Comparison of ENCODE assay signal across 16 mouse cellular contexts in genomic region chr15:101068671-101069070, GRCm38 (mm10). TPM values are rescaled to one million over a fixed set of nuclear protein-coding genes. Genes with fewer than 3 reads are reported as not detected.
A peak's percentile ranks its signal among the peaks of the same experiment; 100 is the strongest.
DNase-seq lines count a peak whose midpoint lies in the region; ATAC-seq and TF ChIP-seq lines count a peak whose summit lies in the region.
"Had no signal": no experiment of that assay in that cellular context is flagged by ENCODE, and none has a peak within 500 bp of the region (broad histone marks: within the 10 kb centered on the region; RNA-seq: fewer than 3 reads in every experiment).

No protein-coding gene starts in this region.

- TF ChIP-seq EP300 in stomach, postnatal 0 days (optimal IDR thresholded peaks at IDR 0.05) = no peak

- H3K4me2 ChIP-seq in hindbrain, embryonic 11.5 days (replicated peaks; ENCODE audit: low read depth, low read length) = no peak overlapping the region
- no peak overlapping the region for H3K4me2 ChIP-seq in hindbrain, postnatal 0 days (ENCODE audit: low read depth, low read length)
- H3K4me2 ChIP-seq in neural tube, embryonic 12.5 days (replicated peaks) = no peak overlapping the region
- no peak overlapping the region for H3K4me2 ChIP-seq in neural tube, embryonic 15.5 days
- no peak overlapping the region for H3K4me2 ChIP-seq in kidney, embryonic 16.5 days (replicated peaks; ENCODE audit: low read depth, low read length)
- no peak overlapping the region for H3K4me2 ChIP-seq in stomach, postnatal 0 days (replicated peaks; ENCODE audit: low read depth)

- H3K4me3 ChIP-seq in hindbrain, embryonic 11.5 days (ENCODE audit: low read depth, low read length) = no peak overlapping the region
- no peak overlapping the region for H3K4me3 ChIP-seq in hindbrain, postnatal 0 days (ENCODE audit: low read length)
- H3K4me3 ChIP-seq in neural tube, embryonic 12.5 days = no peak overlapping the region
- H3K4me3 ChIP-seq in neural tube, embryonic 15.5 days (replicated peaks) = no peak overlapping the region
- H3K4me3 ChIP-seq in kidney, embryonic 16.5 days (ENCODE audit: low read length) = no peak overlapping the region
- H3K4me3 ChIP-seq in stomach, postnatal 0 days (ENCODE audit: low read depth, low read length) = no peak overlapping the region
- H3K4me3 ChIP-seq in gastrocnemius, adult 2 months = no peak overlapping the region

- 50% methylated on average over 4 of the region's 4 CpGs for WGBS in hindbrain, embryonic 11.5 days
- WGBS in hindbrain, postnatal 0 days = 60% methylated on average over 4 of the region's 4 CpGs
- WGBS in neural tube, embryonic 12.5 days = 51% methylated on average over 4 of the region's 4 CpGs
- WGBS in neural tube, embryonic 15.5 days = 52% methylated on average over 4 of the region's 4 CpGs
- WGBS in kidney, embryonic 16.5 days = 62% methylated on average over 4 of the region's 4 CpGs
- 64% methylated on average over 4 of the region's 4 CpGs for WGBS in stomach, postnatal 0 days

- H3K27me3 ChIP-seq in hindbrain, embryonic 11.5 days (ENCODE audit: control insufficient read depth, insufficient read depth, low read length) = no peaks in the 10 kb centered on the region
- H3K27me3 ChIP-seq in hindbrain, postnatal 0 days (ENCODE audit: insufficient read depth, low read length) = no peaks in the 10 kb centered on the region
- H3K27me3 ChIP-seq in neural tube, embryonic 12.5 days (replicated peaks) = no peaks in the 10 kb centered on the region
- no peaks in the 10 kb centered on the region for H3K27me3 ChIP-seq in neural tube, embryonic 15.5 days (replicated peaks)
- H3K27me3 ChIP-seq in kidney, embryonic 16.5 days (ENCODE audit: insufficient read depth, low read length) = no peaks in the 10 kb centered on the region
- no peaks in the 10 kb centered on the region for H3K27me3 ChIP-seq in stomach, postnatal 0 days (ENCODE audit: control insufficient read depth, insufficient read depth, low read length)

- H3K36me3 ChIP-seq in hindbrain, embryonic 11.5 days (ENCODE audit: control insufficient read depth, insufficient read depth, low read length) = no peaks in the 10 kb centered on the region
- H3K36me3 ChIP-seq in hindbrain, postnatal 0 days (ENCODE audit: insufficient read depth, low read length) = no peaks in the 10 kb centered on the region
- H3K36me3 ChIP-seq in neural tube, embryonic 12.5 days = no peaks in the 10 kb centered on the region
- no peaks in the 10 kb centered on the region for H3K36me3 ChIP-seq in neural tube, embryonic 15.5 days
- H3K36me3 ChIP-seq in kidney, embryonic 16.5 days (ENCODE audit: insufficient read depth, low read length) = no peaks in the 10 kb centered on the region
- no peaks in the 10 kb centered on the region for H3K36me3 ChIP-seq in stomach, postnatal 0 days (ENCODE audit: control insufficient read depth, insufficient read depth, low read length)

- no peak for DNase-seq in hindbrain, embryonic 11.5 days (ENCODE audit: low spot score)
- DNase-seq in hindbrain, postnatal 0 days (ENCODE audit: low spot score) = no peak
- DNase-seq in stomach, postnatal 0 days (ENCODE audit: low spot score) = no peak
- DNase-seq in gastrocnemius, adult 2 months = no peak
- no peak for DNase-seq in adrenal gland, adult 2 months
- DNase-seq: gastrocnemius, postnatal 10 days; liver, postnatal 0 days had no signal

- peaks cover 53% of the 10 kb centered on the region for H3K4me1 ChIP-seq in hindbrain, embryonic 11.5 days (replicated peaks; ENCODE audit: control insufficient read depth, insufficient read depth, low read length)
- peaks cover 15% of the 10 kb centered on the region; the same call in 1 of the 2 replicates for H3K4me1 ChIP-seq in hindbrain, postnatal 0 days (ENCODE audit: insufficient read depth, low read length)
- H3K4me1 ChIP-seq in neural tube, embryonic 12.5 days = peaks cover 78% of the 10 kb centered on the region
- peaks cover 65% of the 10 kb centered on the region for H3K4me1 ChIP-seq in neural tube, embryonic 15.5 days
- H3K4me1 ChIP-seq in kidney, embryonic 16.5 days (ENCODE audit: insufficient read depth, low read length) = peaks cover 90% of the 10 kb centered on the region
- peaks cover 10% of the 10 kb centered on the region; the same call in 1 of the 2 replicates for H3K4me1 ChIP-seq in stomach, postnatal 0 days (replicated peaks; ENCODE audit: control insufficient read depth, insufficient read depth)

- intact Hi-C loops in gastrocnemius, adult 2 months (cut with DNase I) = no loop called here

- ATAC-seq in hindbrain, embryonic 11.5 days (ENCODE audit: low FRiP score) = no peak
- ATAC-seq in hindbrain, postnatal 0 days = no peak
- ATAC-seq in neural tube, embryonic 12.5 days (ENCODE audit: low FRiP score, low read depth) = no peak
- no peak for ATAC-seq in neural tube, embryonic 15.5 days (ENCODE audit: low FRiP score)
- no peak for ATAC-seq in kidney, embryonic 16.5 days (ENCODE audit: low FRiP score, low TSS enrichment)
- no peak for ATAC-seq in stomach, postnatal 0 days (ENCODE audit: low FRiP score, low TSS enrichment)
- ATAC-seq: CD4-positive, CD25-positive, alpha-beta regulatory T cell, adult 4 months; liver, postnatal 0 days had no signal

- H3K9me3 ChIP-seq in hindbrain, embryonic 11.5 days (ENCODE audit: control insufficient read depth, low read length) = no peaks in the 10 kb centered on the region
- H3K9me3 ChIP-seq in hindbrain, postnatal 0 days (ENCODE audit: low read length) = no peaks in the 10 kb centered on the region
- H3K9me3 ChIP-seq in neural tube, embryonic 12.5 days = no peaks in the 10 kb centered on the region
- H3K9me3 ChIP-seq in neural tube, embryonic 15.5 days (replicated peaks) = no peaks in the 10 kb centered on the region
- no peaks in the 10 kb centered on the region for H3K9me3 ChIP-seq in kidney, embryonic 16.5 days (ENCODE audit: low read length)
- H3K9me3 ChIP-seq in stomach, postnatal 0 days (ENCODE audit: control insufficient read depth, low read length) = no peaks in the 10 kb centered on the region

- no peak for TF ChIP-seq CTCF in hindbrain, postnatal 0 days (IDR thresholded peaks at IDR 0.05; ENCODE audit: low read depth)
- no peak for TF ChIP-seq CTCF in stomach, postnatal 0 days (IDR thresholded peaks at IDR 0.05; ENCODE audit: low read depth)
- no peak for TF ChIP-seq CTCF in gastrocnemius, adult 2 months (IDR thresholded peaks at IDR 0.05)

- H3K9ac ChIP-seq in hindbrain, embryonic 11.5 days (ENCODE audit: low read depth, low read length) = peak overlapping the region; percentile 17; the same call in 1 of the 2 replicates
- no peak overlapping the region for H3K9ac ChIP-seq in hindbrain, postnatal 0 days (replicated peaks; ENCODE audit: low read length)
- 0 out of 2 replicates have a peak overlapping the region, but pooled peaks have one; percentile 9 for H3K9ac ChIP-seq in neural tube, embryonic 12.5 days
- H3K9ac ChIP-seq in neural tube, embryonic 15.5 days (replicated peaks) = no peak overlapping the region
- no peak overlapping the region for H3K9ac ChIP-seq in kidney, embryonic 16.5 days (replicated peaks; ENCODE audit: low read length)
- no peak overlapping the region for H3K9ac ChIP-seq in stomach, postnatal 0 days (ENCODE audit: low read length)
- H3K9ac ChIP-seq: liver, postnatal 0 days had no signal

- H3K27ac ChIP-seq in hindbrain, embryonic 11.5 days (ENCODE audit: low read depth, low read length) = peak overlapping the region; percentile 94
- H3K27ac ChIP-seq in hindbrain, postnatal 0 days = no peak overlapping the region
- no peak overlapping the region for H3K27ac ChIP-seq in neural tube, embryonic 12.5 days
- H3K27ac ChIP-seq in neural tube, embryonic 15.5 days (replicated peaks) = no peak overlapping the region
- H3K27ac ChIP-seq in kidney, embryonic 16.5 days (ENCODE audit: low read length) = peak overlapping the region; percentile 88
- H3K27ac ChIP-seq in stomach, postnatal 0 days (replicated peaks) = peak overlapping the region; percentile 45
- no peak overlapping the region for H3K27ac ChIP-seq in gastrocnemius, adult 2 months

RNA-seq across cellular contexts. Expression of gene Fignl2, which starts 9.7 kb away (rescaled TPM):
- polyA plus RNA-seq in hindbrain, embryonic 11.5 days (2014; fragmentation: Nextera tagmentation; extraction: Ambion mirVana) = 1.2 and 2.1 TPM in 2 replicates
- total RNA-seq in hindbrain, postnatal 0 days (2014; rRNA removed) = 2.3 and 4.0 TPM in 2 replicates
- polyA plus RNA-seq in hindbrain, postnatal 0 days (2015; fragmentation: Nextera tagmentation; extraction: Ambion mirVana) = 0.10 and 0.11 TPM in 2 replicates
- polyA plus RNA-seq in neural tube, embryonic 12.5 days (2016; fragmentation: Nextera tagmentation; extraction: Ambion mirVana) = 0.55 and 0.84 TPM in 2 replicates
- 0.20 and 0.22 TPM in 2 replicates for polyA plus RNA-seq in neural tube, embryonic 15.5 days (2015; fragmentation: Nextera tagmentation; extraction: Ambion mirVana)
- polyA plus RNA-seq in kidney, embryonic 16.5 days (2015; fragmentation: Nextera tagmentation; extraction: Ambion mirVana) = 0.26 and 0.35 TPM in 2 replicates
- 0.19 and 0.22 TPM in 2 replicates for polyA plus RNA-seq in stomach, postnatal 0 days (2015; fragmentation: Nextera tagmentation; extraction: Ambion mirVana)
- total RNA-seq in gastrocnemius, adult 2 months (2021) = under 1 TPM; 0.67 to 0.77 TPM
- 1 to 10 TPM; 6.3 to 8.7 TPM for total RNA-seq in adrenal gland, adult 2 months (2021)
- polyA plus RNA-seq in adrenal gland, adult 2 months (2012; rRNA removed) = 11.8 and 16.1 TPM in 2 replicates
- total RNA-seq: common myeloid progenitor, adult 5-6 weeks; hematopoietic stem cell, adult 5-6 weeks had no signal
- polyA plus RNA-seq: CD4-positive, CD25-positive, alpha-beta regulatory T cell, adult 4 months had no signal

RNA-seq across cellular contexts. Expression of gene Gm47841, which starts 21.5 kb away (rescaled TPM):
- not detected in 2 replicates for polyA plus RNA-seq in hindbrain, embryonic 11.5 days (2014; fragmentation: Nextera tagmentation; extraction: Ambion mirVana)
- not detected in 2 replicates for total RNA-seq in hindbrain, postnatal 0 days (2014; rRNA removed)
- polyA plus RNA-seq in hindbrain, postnatal 0 days (2015; fragmentation: Nextera tagmentation; extraction: Ambion mirVana) = not detected in 2 replicates
- not detected in 2 replicates for polyA plus RNA-seq in neural tube, embryonic 12.5 days (2016; fragmentation: Nextera tagmentation; extraction: Ambion mirVana)
- 0.14 TPM in 1 of 2 replicates, not detected in the other for polyA plus RNA-seq in neural tube, embryonic 15.5 days (2015; fragmentation: Nextera tagmentation; extraction: Ambion mirVana)
- polyA plus RNA-seq in kidney, embryonic 16.5 days (2015; fragmentation: Nextera tagmentation; extraction: Ambion mirVana) = not detected in 2 replicates
- not detected in 2 replicates for polyA plus RNA-seq in stomach, postnatal 0 days (2015; fragmentation: Nextera tagmentation; extraction: Ambion mirVana)
- total RNA-seq in gastrocnemius, adult 2 months (2021) = not detected
- total RNA-seq in adrenal gland, adult 2 months (2021) = under 1 TPM; 0.37 to 0.45 TPM
- polyA plus RNA-seq in adrenal gland, adult 2 months (2012; rRNA removed) = 0.37 TPM in 1 of 2 replicates, not detected in the other
- total RNA-seq: adrenal gland, adult 18-20 months; common myeloid progenitor, adult 5-6 weeks; gastrocnemius, postnatal 10 days; hematopoietic stem cell, adult 5-6 weeks; left cerebral cortex, postnatal 25 days; monocyte, adult 5-6 weeks had no signal
- polyA plus RNA-seq: CD4-positive, CD25-positive, alpha-beta regulatory T cell, adult 4 months; liver, postnatal 0 days had no signal

RNA-seq across cellular contexts. Expression of gene Ankrd33, which starts 46.9 kb away (rescaled TPM):
- not detected in 2 replicates for polyA plus RNA-seq in hindbrain, embryonic 11.5 days (2014; fragmentation: Nextera tagmentation; extraction: Ambion mirVana)
- not detected in 2 replicates for total RNA-seq in hindbrain, postnatal 0 days (2014; rRNA removed)
- polyA plus RNA-seq in hindbrain, postnatal 0 days (2015; fragmentation: Nextera tagmentation; extraction: Ambion mirVana) = not detected in 2 replicates
- polyA plus RNA-seq in neural tube, embryonic 12.5 days (2016; fragmentation: Nextera tagmentation; extraction: Ambion mirVana) = not detected in 2 replicates
- not detected in 2 replicates for polyA plus RNA-seq in neural tube, embryonic 15.5 days (2015; fragmentation: Nextera tagmentation; extraction: Ambion mirVana)
- polyA plus RNA-seq in kidney, embryonic 16.5 days (2015; fragmentation: Nextera tagmentation; extraction: Ambion mirVana) = not detected in 2 replicates
- not detected in 2 replicates for polyA plus RNA-seq in stomach, postnatal 0 days (2015; fragmentation: Nextera tagmentation; extraction: Ambion mirVana)
- total RNA-seq in gastrocnemius, adult 2 months (2021) = not detected
- 1 to 10 TPM in 1 of 2 experiments, under 1 TPM in 1; 0.59 to 1.0 TPM for total RNA-seq in adrenal gland, adult 2 months (2021)
- polyA plus RNA-seq in adrenal gland, adult 2 months (2012; rRNA removed) = 0.10 TPM in 1 of 2 replicates, not detected in the other
- total RNA-seq: common myeloid progenitor, adult 5-6 weeks; gastrocnemius, postnatal 10 days; hematopoietic stem cell, adult 5-6 weeks; left cerebral cortex, postnatal 25 days; monocyte, adult 5-6 weeks had no signal
- polyA plus RNA-seq: CD4-positive, CD25-positive, alpha-beta regulatory T cell, adult 4 months; liver, postnatal 0 days had no signal

RNA-seq across cellular contexts. Expression of gene Acvrl1, which starts 59.7 kb away (rescaled TPM):
- polyA plus RNA-seq in hindbrain, embryonic 11.5 days (2014; fragmentation: Nextera tagmentation; extraction: Ambion mirVana) = 4.8 and 5.5 TPM in 2 replicates
- total RNA-seq in hindbrain, postnatal 0 days (2014; rRNA removed) = 16.8 and 21.6 TPM in 2 replicates
- polyA plus RNA-seq in hindbrain, postnatal 0 days (2015; fragmentation: Nextera tagmentation; extraction: Ambion mirVana) = 7.0 and 7.3 TPM in 2 replicates
- polyA plus RNA-seq in neural tube, embryonic 12.5 days (2016; fragmentation: Nextera tagmentation; extraction: Ambion mirVana) = 8.3 and 10.2 TPM in 2 replicates
- polyA plus RNA-seq in neural tube, embryonic 15.5 days (2015; fragmentation: Nextera tagmentation; extraction: Ambion mirVana) = 9.5 and 12.6 TPM in 2 replicates
- 20.6 and 24.4 TPM in 2 replicates for polyA plus RNA-seq in kidney, embryonic 16.5 days (2015; fragmentation: Nextera tagmentation; extraction: Ambion mirVana)
- 13.5 and 15.2 TPM in 2 replicates for polyA plus RNA-seq in stomach, postnatal 0 days (2015; fragmentation: Nextera tagmentation; extraction: Ambion mirVana)
- 10 to 100 TPM; 10.2 to 14.5 TPM for total RNA-seq in gastrocnemius, adult 2 months (2021)
- total RNA-seq in adrenal gland, adult 2 months (2021) = 10 to 100 TPM; 15.0 to 22.6 TPM
- 20.9 and 23.3 TPM in 2 replicates for polyA plus RNA-seq in adrenal gland, adult 2 months (2012; rRNA removed)

Comparison
In these comparisons a context has a peak if more than half of its experiments do, and no peak if none do; other contexts are left out.
1. H3K27ac ChIP-seq: peak in hindbrain, embryonic 11.5 days (single experiment), kidney, embryonic 16.5 days (single experiment) and stomach, postnatal 0 days (single experiment); none in hindbrain, postnatal 0 days (single experiment), neural tube, embryonic 12.5 days (single experiment), neural tube, embryonic 15.5 days (single experiment) and gastrocnemius, adult 2 months (single experiment).
2. H3K9ac ChIP-seq: peak in hindbrain, embryonic 11.5 days (single experiment) and neural tube, embryonic 12.5 days (single experiment); none in hindbrain, postnatal 0 days (single experiment), neural tube, embryonic 15.5 days (single experiment), kidney, embryonic 16.5 days (single experiment) and stomach, postnatal 0 days (single experiment).